Comparison of ENCODE assay signal across 11 mouse cellular contexts in genomic region chr7:83381381-83382181, GRCm38 (mm10).
DNase-seq lines count a peak whose midpoint lies in the region; ATAC-seq and TF ChIP-seq lines count a peak whose summit lies in the region.
"Had no signal": no experiment of that assay in that cellular context is flagged by ENCODE, and none has a peak within 500 bp of the region (broad histone marks: within the 10 kb centered on the region; RNA-seq: fewer than 3 reads in every experiment).

No protein-coding gene starts in this region.

- 0 out of 2 replicates have a peak overlapping the region, but pooled peaks have one; percentile 7 for H3K27ac ChIP-seq in forebrain, embryonic 13.5 days
- H3K27ac ChIP-seq in forebrain, embryonic 11.5 days (ENCODE audit: low read depth, low read length), result no peak overlapping the region
- H3K27ac ChIP-seq in stomach, postnatal 0 days (replicated peaks), result no peak overlapping the region

- no peaks in the 10 kb centered on the region for H3K27me3 ChIP-seq in forebrain, embryonic 13.5 days
- no peaks in the 10 kb centered on the region for H3K27me3 ChIP-seq in forebrain, embryonic 11.5 days (ENCODE audit: control insufficient read depth, insufficient read depth, low read length)
- no peaks in the 10 kb centered on the region for H3K27me3 ChIP-seq in stomach, postnatal 0 days (ENCODE audit: control insufficient read depth, insufficient read depth, low read length)

- TF ChIP-seq EP300 in stomach, postnatal 0 days (optimal IDR thresholded peaks at IDR 0.05), result no peak

- intact Hi-C loops in left cerebral cortex, postnatal 25 days (cut with DNase I), result loop anchor here (1.0 to 5.0 kb wide), 4 partner anchors 369 to 514 kb away; partner anchors contain the start of gene Mex3b

- ATAC-seq in forebrain, embryonic 13.5 days, result no peak
- ATAC-seq in forebrain, embryonic 11.5 days (replicated peaks; ENCODE audit: low FRiP score), result no peak
- ATAC-seq in stomach, postnatal 0 days (ENCODE audit: low FRiP score, low TSS enrichment), result no peak
- ATAC-seq in erythroid progenitor cell, adult 5-6 weeks (replicated peaks; ENCODE audit: low FRiP score, poor library complexity, severe bottlenecking), result no peak

- no peaks in the 10 kb centered on the region for H3K9me3 ChIP-seq in forebrain, embryonic 13.5 days (replicated peaks)
- no peaks in the 10 kb centered on the region for H3K9me3 ChIP-seq in forebrain, embryonic 11.5 days (ENCODE audit: control insufficient read depth, low read length)
- no peaks in the 10 kb centered on the region for H3K9me3 ChIP-seq in stomach, postnatal 0 days (ENCODE audit: control insufficient read depth, low read length)

- no peak for DNase-seq in forebrain, embryonic 11.5 days (ENCODE audit: low spot score)
- DNase-seq in retina, postnatal 1 day, result peak; percentile 8
- DNase-seq in retina, embryonic 14.5 days (ENCODE audit: low spot score), result no peak
- DNase-seq in left cerebral cortex, postnatal 25 days (ENCODE audit: low spot score in 2 of 2), result peak; percentile 41 to 92
- no peak for DNase-seq in urinary bladder, postnatal 14 days (ENCODE audit: low spot score)
- DNase-seq in stomach, postnatal 0 days (ENCODE audit: low spot score), result no peak
- DNase-seq: heart, postnatal 4 days; kidney, postnatal 10 days had no signal

- no peak overlapping the region for H3K4me3 ChIP-seq in forebrain, embryonic 13.5 days
- no peak overlapping the region for H3K4me3 ChIP-seq in forebrain, embryonic 11.5 days (ENCODE audit: low read depth, low read length)
- H3K4me3 ChIP-seq in stomach, postnatal 0 days (ENCODE audit: low read depth, low read length), result no peak overlapping the region
- H3K4me3 ChIP-seq: erythroblast, embryonic 14.5 days had no signal

- no peak for TF ChIP-seq CTCF in stomach, postnatal 0 days (IDR thresholded peaks at IDR 0.05; ENCODE audit: low read depth)

- no peak overlapping the region for H3K9ac ChIP-seq in forebrain, embryonic 13.5 days
- H3K9ac ChIP-seq in forebrain, embryonic 11.5 days (ENCODE audit: low read length), result no peak overlapping the region
- no peak overlapping the region for H3K9ac ChIP-seq in stomach, postnatal 0 days (ENCODE audit: low read length)

- peaks cover 15% of the 10 kb centered on the region for H3K4me1 ChIP-seq in forebrain, embryonic 13.5 days
- H3K4me1 ChIP-seq in forebrain, embryonic 11.5 days (replicated peaks; ENCODE audit: control insufficient read depth, insufficient read depth, low read length), result peaks cover 5% of the 10 kb centered on the region; the same call in 1 of the 2 replicates
- no peaks in the 10 kb centered on the region for H3K4me1 ChIP-seq in stomach, postnatal 0 days (replicated peaks; ENCODE audit: control insufficient read depth, insufficient read depth)

- H3K36me3 ChIP-seq in forebrain, embryonic 13.5 days (ENCODE audit: poor library complexity, severe bottlenecking), result no peaks in the 10 kb centered on the region
- no peaks in the 10 kb centered on the region for H3K36me3 ChIP-seq in forebrain, embryonic 11.5 days (ENCODE audit: control insufficient read depth, insufficient read depth, low read length)
- H3K36me3 ChIP-seq in stomach, postnatal 0 days (ENCODE audit: control insufficient read depth, insufficient read depth, low read length), result no peaks in the 10 kb centered on the region

- no peak overlapping the region for H3K4me2 ChIP-seq in forebrain, embryonic 13.5 days
- no peak overlapping the region for H3K4me2 ChIP-seq in forebrain, embryonic 11.5 days (ENCODE audit: low read depth, low read length, severe bottlenecking)
- H3K4me2 ChIP-seq in stomach, postnatal 0 days (replicated peaks; ENCODE audit: low read depth), result no peak overlapping the region

- 74% methylated on average over 7 of the region's 7 CpGs for WGBS in forebrain, embryonic 13.5 days
- 81% methylated on average over 7 of the region's 7 CpGs for WGBS in forebrain, embryonic 11.5 days
- 49% methylated on average over 7 of the region's 7 CpGs for WGBS in stomach, postnatal 0 days

Comparison
In these comparisons a context has a peak if more than half of its experiments do, and no peak if none do; other contexts are left out.
1. DNase-seq: peak in retina, postnatal 1 day (single experiment) and left cerebral cortex, postnatal 25 days (2 of 2); none in forebrain, embryonic 11.5 days (single experiment), retina, embryonic 14.5 days (single experiment), urinary bladder, postnatal 14 days (single experiment) and stomach, postnatal 0 days (single experiment).